Mouse (Mus musculus) testis, postnatal 14 days (tissue): ENCODE data around the gene Dhdh.
A peak's percentile ranks its signal among the peaks of the same experiment; 100 is the strongest.
"Not testable (repeated sequence)": the region's sequence is repeated elsewhere in the genome, so short reads cannot be mapped to it uniquely, and the experiment has no call there.

Source experiments
- DNase-seq: peaks from one replicate; pipeline ENCODE4 v3.0.0; 2021; ENCODE audit warnings: low spot score

Gene Dhdh

DNA sequence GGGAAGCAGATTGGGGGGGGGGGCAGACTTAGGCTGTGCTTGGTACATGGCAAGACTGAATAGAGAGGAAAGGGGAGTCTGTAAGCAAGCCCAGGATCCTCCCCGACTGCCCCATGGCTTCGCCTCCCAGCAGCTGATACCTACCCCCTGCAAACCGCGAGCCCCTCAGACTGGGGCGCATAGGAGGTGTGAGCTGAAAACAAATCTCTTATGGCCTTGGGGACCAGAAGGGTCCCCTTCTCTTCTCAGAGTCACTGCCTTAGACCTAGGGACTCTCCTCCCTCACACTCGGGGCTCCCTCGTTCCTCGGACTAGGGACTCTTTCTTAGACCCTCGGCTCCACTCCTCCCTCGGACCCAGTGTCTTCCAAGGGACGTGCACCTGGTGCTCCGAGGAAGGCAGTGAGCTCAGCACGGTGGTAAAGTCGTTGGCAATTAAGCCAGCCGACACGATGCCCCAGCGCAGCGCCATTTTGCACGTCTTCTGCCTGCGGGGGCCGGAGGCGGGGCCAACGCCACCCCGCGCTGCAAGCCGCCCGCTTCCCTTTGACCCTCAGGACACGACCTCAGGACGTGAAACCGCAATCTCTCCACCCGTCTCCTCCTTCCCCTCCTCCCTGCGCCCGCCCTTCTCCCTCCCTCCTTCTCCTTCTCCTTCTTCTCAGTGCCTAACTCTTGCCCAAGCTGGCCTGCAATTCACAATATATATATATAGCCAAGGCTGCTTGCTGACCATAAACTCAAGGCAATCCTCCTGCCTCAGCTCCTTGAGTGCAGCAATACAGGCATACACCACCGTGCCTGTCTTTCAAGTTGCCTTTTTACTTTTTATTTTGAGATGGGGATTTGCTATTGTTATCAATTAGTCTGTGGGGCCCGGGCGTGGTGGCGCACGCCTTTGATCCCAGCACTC lies at the start of gene Dhdh:
Gene Dhdh (minus strand): TSS at position 513 of the 912 bp plus-strand sequence.
- peak; percentile 77 for DNase-seq

DNA sequence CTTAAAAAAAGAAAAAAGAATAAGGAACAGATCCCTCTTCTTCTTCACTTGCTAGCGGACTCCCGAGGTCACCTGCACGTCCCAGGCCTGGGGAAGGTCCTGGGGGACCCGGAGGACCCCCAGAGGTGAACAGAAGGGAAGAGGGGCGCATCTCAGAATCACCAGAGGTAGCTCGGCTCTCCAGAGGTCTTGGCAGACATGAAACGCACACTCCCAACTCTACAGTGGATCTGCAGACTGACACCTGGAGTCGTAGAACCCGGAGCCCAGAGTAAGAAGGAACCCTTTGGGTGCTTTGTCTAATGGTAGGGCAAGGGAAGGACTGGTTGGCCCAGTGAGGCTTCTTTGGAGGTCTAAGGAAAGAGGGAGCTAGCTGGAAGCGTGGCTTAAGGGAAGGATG lies 49.0 kb upstream of the Dhdh start:
- no peak for DNase-seq

- DNase-seq: no peak
These were observed 47.1 kb upstream of the Dhdh start for GRCm38 (mm10) chr7:45535676-45536075.

GRCm38 (mm10) chr7:45530643-45531042 lies 42.0 kb upstream of the Dhdh start:
- no peak for DNase-seq

GRCm38 (mm10) chr7:45529461-45529860 lies 40.9 kb upstream of the Dhdh start:
- DNase-seq: no peak

DNA sequence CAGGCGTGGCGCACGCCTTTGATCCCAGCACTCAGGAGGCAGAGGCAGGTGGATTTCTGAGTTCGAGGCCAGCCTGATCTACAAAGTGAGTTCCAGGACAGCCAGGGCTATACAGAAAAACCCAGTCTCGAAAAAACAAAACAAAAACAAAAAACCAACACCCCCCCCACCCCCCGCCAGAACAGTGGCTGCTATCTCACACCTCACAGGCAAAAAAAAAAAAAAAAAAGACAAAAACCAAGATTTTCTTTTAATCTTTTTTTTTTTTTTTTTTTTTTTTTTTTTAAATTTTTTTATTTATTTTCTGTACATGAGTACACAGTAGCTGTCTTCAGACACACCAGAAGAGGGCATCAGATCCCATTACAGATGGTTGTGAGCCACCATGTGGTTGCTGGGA lies 38.6 kb upstream of the Dhdh start:
- not testable (repeated sequence) for DNase-seq

DNA sequence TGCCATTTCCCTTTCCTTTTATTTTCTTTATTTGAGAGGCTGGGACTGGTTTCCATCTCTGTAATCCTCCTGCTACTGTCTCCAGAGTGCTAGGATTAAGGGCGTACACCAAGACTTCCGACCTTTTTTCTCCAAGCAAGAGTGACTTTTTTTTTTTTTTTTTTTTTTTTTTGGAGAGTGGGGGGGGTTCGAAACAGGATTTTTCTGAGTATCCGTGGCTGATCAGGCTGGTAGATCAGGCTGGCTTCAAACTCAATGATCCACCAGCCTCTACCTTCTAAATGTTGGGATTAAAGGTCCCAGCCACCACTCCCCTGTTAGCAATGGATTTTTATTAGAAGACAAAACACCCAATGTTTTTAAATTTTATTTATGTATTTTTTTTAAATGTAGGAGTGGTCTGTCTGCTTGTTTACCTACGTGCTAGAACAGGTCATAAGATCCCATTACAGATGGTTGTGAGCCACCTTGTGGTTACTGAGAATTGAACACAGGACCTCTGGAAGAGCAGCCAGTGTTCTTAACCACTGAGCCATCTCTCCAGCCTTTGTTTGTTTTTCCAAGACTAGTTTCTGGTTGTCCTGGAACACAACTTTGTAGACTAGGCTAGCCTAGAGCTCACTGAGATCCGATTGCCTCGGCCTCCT lies 38.0 kb upstream of the Dhdh start:
- no peak for DNase-seq

GRCm38 (mm10) chr7:45525809-45526473 lies 37.3 kb upstream of the Dhdh start, which contains the start of the genes Ppp1r15a and Plekha4:
TSS of gene Ppp1r15a (minus strand) at chr7:45526268.
TSS of gene Plekha4 (plus strand) at chr7:45526330.
- DNase-seq: peak; percentile 90

DNA sequence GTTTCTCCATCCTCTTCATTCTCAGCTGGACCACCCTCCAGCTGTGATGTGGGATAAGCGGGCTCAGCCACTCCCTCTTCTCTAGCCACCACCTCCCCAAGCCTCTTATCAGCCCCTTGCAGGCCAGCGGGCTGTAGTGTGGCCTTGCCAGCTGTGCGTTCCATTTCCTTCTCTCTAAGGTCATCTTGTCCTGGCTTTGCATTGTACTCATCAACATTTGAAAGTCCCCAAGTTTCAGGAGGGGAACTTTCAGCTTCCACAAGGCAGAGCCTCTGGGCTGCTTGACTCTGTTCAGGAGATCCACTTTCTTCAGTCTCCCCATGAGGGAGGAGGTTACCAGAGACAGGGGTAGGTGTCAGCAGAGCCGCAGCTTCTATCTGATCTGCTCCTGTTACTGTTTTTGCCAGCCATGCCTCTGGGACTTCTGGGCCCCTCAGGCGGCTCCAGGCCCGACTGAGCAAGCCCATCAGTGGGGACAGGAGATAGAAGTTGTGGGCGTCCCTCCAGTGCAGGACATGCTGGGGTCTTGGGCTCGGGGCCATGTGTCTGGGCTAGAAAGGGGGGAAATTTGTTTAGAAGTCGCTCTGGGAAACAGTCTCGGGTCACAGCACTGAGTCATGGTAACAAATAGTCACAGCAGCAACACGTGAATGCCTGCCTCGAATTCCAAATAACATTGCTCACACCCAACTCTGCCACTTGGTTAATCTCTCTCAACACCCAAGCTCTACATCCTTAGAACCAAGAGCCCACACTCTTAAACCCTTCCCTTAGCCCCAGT lies 36.4 kb upstream of the Dhdh start:
- DNase-seq: peak; percentile 50

- DNase-seq: no peak
These were observed 35.1 kb upstream of the Dhdh start for GRCm38 (mm10) chr7:45523678-45524170.

GRCm38 (mm10) chr7:45522957-45523676 lies 34.5 kb upstream of the Dhdh start:
- no peak for DNase-seq

GRCm38 (mm10) chr7:45522194-45522752 lies 33.7 kb upstream of the Dhdh start:
- no peak for DNase-seq

GRCm38 (mm10) chr7:45521728-45522184 lies 33.2 kb upstream of the Dhdh start:
- DNase-seq: peak; percentile 85

DNA sequence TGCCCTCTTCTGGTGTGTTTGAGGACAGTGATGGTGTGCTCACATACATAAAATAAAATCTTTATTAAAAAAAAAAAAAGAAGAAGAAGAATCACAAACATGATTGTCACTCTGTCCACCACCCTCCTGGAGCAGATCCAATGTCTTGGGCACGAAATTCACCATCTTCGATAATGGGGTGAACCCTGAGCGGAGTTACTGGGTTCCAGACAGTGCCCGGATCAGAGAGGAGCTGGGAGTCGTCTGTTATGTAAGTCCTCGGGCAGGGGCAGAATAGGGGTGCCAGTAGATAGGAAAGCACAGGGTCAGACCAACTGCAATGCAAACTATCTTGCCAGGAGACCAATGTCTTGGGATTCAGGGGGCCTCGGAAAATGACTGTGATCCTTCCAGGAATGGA lies 32.0 kb upstream of the Dhdh start:
- no peak for DNase-seq

DNA sequence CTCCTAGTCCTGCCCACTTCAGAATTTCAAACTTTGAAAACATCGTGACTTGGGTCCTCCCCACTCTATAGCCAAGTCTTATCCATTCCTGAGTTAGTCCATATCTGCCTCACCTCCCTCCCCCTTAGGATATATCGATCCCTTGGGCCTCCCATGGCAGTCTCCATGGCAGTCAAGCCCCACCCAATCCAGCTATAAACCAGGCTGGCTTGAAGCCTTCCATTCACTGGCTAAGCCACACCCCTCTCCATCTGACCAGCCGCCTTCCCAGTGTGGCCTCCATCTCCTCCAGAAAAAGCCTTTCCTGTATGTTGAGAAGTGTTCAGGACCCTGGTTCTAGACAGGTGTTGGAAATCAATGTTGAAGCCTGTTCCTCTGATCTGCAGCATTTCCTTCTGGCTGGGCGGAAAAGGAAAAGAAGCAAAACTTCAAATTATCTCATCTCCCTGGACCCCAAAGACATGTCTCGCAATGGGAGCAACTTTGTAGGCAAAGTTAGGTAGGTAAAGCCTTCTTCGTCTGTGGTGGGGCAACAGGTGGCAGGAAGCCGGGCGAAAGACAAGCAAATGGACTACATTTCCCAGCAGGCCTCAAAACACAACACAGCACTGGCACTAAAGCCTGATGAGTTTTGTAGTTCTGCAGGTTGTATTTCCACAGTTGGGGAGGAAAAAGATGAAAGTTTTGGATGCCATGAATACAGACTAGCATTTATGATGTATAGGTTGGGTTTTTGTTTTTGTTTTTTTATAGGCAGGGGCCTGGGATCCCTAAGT lies 30.9 kb upstream of the Dhdh start:
- DNase-seq: no peak

DNA sequence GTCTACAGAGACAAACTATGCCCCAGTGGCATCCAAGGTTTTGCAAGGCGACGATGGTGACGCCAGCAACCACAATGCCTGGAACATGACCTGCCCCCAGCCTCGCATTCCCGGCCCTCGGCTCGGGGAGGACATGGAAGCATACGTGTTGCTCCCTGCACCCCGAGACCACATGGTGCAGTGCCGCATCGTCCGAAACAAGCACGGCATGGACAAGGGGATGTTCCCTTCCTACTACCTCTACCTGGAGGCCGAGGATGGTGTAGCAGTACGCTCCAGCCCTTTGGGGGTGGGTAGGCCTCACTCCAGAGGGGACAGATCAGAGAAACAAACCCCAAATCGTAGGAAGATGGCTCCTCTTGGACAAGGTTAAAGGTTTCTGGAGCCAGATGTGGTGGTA lies 30.0 kb upstream of the Dhdh start:
- DNase-seq: no peak

- DNase-seq: not testable (repeated sequence)
These were observed 28.2 kb upstream of the Dhdh start for GRCm38 (mm10) chr7:45516846-45517245.

DNA sequence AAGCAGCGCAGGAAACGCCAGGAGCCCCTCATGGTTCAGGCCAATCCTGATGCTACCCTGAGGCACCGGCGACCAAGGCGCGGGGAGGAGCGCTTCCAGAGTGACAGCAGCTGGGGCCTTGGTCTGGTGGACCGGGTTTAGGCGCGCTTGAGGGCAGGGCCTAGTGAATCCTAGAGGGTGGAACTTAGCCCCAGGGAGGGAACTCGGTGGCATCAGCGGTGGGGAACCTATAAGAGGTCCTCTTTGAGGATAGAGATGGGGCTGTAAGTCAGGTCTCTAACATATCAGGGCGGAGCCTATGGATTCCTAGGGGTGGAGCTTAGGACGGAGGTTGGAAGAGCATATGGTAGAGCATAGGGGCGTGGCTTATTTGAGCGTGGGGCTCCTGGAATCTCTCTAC lies 26.8 kb upstream of the Dhdh start:
- DNase-seq: no peak

DNA sequence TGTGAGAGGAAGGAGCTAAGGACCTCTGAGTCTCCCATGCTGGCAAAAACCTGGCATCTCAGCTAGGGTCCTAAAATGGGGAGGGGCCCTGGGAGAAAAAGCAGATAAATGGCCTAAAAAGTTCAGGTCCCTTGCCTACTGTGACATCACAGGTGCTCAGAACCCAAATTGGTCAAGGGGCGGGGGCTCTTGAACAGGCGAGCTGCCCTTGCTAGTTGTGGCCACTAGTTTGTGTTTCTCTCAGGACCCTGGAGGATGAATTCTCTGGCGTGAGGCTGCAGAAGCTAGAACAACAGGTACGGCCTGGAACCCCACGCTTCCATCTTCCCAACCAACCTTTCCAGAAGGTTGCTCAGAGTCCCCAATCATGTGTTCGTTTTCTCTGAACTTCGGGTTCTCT lies 25.8 kb upstream of the Dhdh start:
- DNase-seq: no peak
